Mouse (Mus musculus) erythroid progenitor cell, adult 5-6 weeks (primary cell): ENCODE data around the gene Pdzrn4. TPM values are rescaled to one million over a fixed set of nuclear protein-coding genes. Genes with fewer than 3 reads are reported as not detected.

Experiments
- ATAC-seq: replicated peaks from 2 replicates; pipeline ENCODE4 v1.8.0; 2016; ENCODE audit warnings: moderate number of reproducible peaks, mild to moderate bottlenecking, moderate TSS enrichment, inconsistent platforms; ENCODE audit not compliant: poor library complexity, low FRiP score, severe bottlenecking
- total RNA-seq, 2 experiments: library from RNA; stranded (forward) in 1 of 2; stranded (reverse) in 1 of 2; fragments of 150-400 nt in 1 of 2; fragments of 186-747, 209-891 nt in 1 of 2; gene quantifications; 2 replicates each; pipeline versions ENCODE4 v1.2.3 to v1.2.4; 2015 to 2017; ENCODE audit warnings: low replicate concordance in 2 of 2

Pdzrn4 gene
- total RNA-seq, 2 experiments from 2014 or later = not detected

DNA sequence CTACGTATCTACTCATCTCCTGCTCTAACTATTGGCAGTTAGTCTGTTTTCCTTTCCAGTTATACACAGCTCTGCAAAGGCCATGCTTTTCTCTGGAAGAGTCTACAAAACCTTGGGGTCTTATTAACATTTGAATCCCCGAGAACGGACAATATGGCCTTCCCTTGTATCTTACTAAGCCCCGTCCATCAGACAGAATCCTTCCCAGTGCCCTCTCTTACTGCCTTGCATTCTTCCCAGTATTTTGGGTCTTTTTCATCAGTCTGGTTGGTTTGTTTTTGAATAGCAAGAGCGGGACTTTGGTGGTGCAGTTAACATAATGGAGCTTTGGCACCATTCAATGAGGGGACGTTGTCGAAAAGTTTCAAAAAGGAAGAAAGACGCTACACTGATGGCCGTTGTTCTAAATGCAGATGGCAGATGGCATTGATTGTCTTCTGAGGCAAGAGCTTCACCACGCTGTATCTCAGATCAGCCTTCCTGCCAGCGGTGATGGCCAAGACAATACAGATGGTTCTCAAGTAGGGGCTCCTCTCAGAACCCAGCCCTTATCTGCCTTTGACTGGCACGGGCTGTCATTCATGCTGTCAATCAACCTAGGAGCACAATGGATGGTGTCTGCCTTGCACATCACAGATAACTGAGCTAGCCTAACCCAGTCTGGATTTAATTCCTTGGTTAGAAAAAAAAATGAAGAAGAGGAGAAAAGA, 98.9 kb downstream of the Pdzrn4 start:
- no peak for ATAC-seq

GRCm38 (mm10) chr15:92500276-92500838, 103.7 kb downstream of the Pdzrn4 start:
- no peak for ATAC-seq

- no peak for ATAC-seq
These were observed 106.1 kb downstream of the Pdzrn4 start for GRCm38 (mm10) chr15:92502797-92503196.

DNA sequence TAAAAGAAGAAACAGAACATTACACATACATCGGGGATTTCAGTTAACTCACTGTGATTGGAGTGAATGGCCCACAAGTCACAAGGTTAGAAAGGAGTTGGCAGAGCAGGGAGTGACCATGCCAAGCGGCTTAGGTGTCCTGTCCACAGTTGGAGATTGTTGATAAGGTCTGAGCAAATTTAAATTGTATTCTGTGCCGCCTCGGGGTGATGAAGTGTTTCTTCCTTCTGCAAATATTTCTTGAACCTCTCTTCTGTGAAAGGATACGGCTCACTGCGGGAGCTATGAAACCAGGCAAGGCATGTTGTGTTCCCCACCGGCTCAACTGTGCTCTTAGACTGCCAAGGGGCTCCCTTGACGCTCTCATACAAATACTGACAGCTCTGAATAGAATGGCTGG, 112.7 kb downstream of the Pdzrn4 start:
- no peak for ATAC-seq

DNA sequence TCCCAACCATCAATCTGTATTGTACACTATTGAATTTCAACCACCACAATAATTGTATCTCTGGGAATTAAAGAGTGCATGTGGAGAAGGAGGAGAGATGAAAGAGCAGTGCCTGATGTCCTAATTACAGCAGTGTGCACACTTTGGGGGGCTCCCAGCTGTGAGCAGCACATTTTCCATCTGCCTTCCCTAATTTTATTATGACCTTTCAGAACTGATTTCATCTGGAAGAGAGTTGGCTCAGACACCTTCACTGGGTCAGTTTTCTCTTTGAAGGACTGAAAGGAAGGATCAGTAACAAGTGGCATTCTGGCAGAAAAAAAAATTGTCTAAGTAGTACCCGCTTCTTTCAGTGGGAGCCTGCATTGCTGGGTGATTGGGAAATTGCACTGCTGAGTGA, 119.0 kb downstream of the Pdzrn4 start:
- no peak for ATAC-seq

DNA sequence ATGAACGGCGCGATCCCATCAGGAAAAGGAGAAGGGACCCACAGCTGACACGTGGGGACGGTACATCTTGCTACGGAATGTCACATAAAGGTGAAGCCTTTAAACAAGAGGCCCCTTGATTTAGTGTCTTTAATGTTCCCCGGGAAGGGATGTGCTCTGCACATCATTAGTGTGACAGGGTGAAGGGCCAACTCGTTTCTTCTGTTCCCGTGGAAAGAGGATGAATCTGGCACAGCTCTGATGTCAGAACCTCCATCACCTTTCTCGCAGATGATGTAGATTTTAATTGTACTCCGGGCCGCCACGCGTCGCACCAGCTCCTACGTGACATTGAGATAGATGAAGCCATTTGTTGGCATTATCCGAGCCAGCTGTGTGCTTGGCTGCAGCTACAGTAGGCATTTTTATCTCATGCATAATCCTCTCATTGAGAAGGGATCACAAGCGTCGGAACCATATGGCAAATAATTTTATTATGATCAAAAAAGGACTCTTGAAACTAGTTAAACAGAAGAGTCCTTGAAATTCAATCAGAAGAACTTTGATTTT, 124.1 kb downstream of the Pdzrn4 start:
- ATAC-seq = no peak

GRCm38 (mm10) chr15:92521686-92522085, 125.0 kb downstream of the Pdzrn4 start:
- ATAC-seq = no peak

- ATAC-seq = no peak
These were observed 128.2 kb downstream of the Pdzrn4 start for GRCm38 (mm10) chr15:92524917-92525316.

GRCm38 (mm10) chr15:92525416-92525815, 128.7 kb downstream of the Pdzrn4 start:
- ATAC-seq = no peak

GRCm38 (mm10) chr15:92526731-92527130, 130.1 kb downstream of the Pdzrn4 start:
- no peak for ATAC-seq

DNA sequence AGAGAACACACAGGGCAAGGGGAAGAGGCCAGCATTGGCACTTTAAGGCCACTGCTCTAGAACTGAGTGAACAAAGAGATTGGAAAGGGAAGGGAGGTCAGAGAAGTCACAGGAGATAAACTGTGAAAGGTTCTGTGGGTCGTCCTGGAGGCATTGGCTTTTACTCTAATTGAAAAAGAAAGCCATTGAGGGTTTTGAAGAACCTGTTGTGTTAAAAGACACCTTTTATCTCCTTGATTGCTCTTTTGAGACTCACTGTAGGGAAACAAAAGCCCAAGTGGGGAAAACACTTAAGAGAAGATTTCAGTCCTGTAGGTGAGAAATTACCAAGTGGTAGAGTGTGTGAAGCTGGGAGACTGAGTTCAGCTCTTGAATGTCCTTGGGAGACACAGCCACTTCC, 146.6 kb downstream of the Pdzrn4 start:
- no peak for ATAC-seq

DNA sequence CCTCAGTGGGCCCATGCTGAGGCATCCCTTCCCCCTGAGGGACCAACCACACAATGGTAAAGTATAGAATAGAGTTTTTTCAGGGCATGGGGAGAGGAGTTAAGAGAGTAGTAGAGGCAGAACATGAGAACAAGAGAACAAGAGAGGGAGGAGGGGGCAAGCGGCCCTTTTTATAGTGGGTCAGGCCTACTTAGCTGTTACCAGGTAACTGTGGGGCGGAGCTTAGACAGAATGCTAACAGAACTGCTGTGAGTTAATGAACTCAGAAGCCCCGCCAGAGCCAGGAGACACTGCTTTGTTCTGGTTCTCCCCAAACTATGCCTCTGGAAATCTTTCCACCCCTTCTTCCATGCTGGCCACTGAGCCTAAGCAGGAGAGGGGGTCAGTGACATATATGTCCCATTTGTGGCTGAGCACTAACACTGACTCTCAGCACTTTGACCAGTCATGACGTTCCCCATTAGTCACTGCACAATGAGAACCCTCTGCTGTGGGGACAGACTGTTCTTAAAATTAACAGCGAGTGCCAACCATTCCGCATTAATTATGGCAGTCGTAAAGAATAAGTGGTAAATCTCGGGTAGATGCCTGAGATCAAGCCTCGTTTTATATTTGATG, 150.7 kb downstream of the Pdzrn4 start:
- no peak for ATAC-seq

GRCm38 (mm10) chr15:92555012-92555574, 158.4 kb downstream of the Pdzrn4 start:
- no peak for ATAC-seq

DNA sequence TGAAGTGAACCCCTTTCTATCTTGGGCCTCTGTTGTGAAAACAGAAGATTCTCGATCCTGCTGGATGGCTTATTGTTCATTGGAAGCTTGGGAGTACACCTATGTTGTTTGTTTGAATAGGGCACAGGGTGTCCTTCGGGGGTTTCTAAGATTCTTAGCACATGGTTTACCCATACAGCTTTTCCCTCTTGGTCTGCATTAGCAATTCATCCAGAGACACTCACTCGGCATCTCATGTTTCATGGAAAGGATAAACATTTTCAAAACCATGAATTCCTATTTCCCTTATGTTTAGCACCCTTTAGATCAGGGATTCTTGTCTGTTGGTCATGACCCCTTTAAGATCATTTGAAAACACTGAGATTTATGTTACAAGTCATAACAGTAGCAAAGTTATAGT, 159.0 kb downstream of the Pdzrn4 start:
- ATAC-seq = no peak

- ATAC-seq = no peak
These were observed 161.9 kb downstream of the Pdzrn4 start for GRCm38 (mm10) chr15:92558592-92558991.

DNA sequence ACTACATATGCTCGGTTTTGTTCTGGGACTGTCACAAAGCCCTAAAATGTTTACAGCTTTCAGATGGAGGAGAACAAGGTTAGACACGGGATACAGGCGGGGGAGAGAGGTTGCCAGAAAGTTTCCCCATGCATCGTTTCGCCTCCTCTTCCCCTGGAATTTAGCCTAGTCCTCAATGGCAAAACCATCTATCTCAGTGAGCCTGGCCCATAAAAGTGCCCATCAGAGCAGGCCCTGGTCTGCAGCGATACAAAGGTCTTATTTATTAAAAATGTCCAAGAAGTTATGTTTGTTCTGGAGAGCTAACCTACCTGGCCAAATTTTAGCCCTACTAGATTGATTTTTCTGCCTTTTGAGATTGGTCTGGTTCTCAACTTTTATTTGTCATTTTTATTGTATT, 165.5 kb downstream of the Pdzrn4 start:
- ATAC-seq = no peak

DNA sequence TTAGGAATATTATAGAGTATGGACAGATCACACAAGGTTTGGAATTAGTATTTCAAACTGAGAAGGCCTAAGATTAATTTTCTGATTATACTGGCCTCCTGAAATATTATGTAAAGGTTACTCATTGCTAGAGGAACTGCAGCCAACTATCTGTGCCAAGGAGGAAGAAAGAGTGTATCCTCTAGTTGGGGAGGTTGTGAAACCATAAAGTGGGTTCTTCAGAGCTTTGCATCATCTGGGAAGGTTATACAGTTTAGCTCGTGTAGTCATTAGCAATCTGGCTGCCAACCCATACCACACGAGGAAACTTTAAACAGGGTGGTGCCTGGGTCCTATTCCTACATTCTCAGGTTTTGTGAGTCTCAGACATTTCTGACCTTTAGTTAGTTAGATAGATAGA, 166.9 kb downstream of the Pdzrn4 start:
- ATAC-seq = no peak

GRCm38 (mm10) chr15:92570526-92571243, 174.0 kb downstream of the Pdzrn4 start:
- no peak for ATAC-seq

DNA sequence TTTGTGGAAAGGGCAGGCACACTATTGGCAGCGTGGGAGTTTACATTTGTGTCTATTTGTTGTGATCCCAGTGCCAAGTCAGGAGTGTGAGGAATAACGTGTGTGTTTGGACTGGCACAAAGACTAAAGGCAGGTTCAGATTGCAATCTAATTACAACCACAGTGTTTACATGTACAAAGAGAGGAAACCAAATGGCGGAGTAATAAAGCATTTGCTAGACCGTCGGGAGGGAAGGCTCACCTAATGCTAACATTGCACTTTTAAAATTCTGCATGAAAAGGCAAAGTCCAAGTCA, 174.5 kb downstream of the Pdzrn4 start:
- no peak for ATAC-seq

DNA sequence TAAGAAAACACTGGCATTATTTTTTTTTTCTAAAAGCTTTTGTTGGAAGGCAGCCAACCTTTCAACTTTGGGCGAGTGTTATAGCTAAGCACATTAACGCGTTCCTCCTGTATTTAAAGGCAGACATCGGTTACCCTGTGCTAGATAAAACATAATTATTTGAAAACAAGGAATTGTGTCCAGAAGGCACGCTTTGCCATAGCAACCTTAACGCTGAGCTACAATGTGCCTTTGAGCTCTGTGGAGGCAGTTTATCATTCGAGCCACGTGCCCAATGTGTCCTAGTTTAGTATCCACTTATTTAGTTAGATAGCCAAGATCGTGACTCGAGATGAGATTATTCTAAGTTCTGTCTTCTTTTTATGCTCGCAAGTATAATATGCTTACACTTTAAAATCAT, 180.8 kb downstream of the Pdzrn4 start:
- ATAC-seq = no peak
